Mouse (Mus musculus): ENCODE measurements at regions not wholly inside any gene's neighbourhood (a gene's known extent, or its start where the extent isn't known, plus 50 kb on each side); places are given as distances from the start of the nearest gene placed in this dataset.

DNA sequence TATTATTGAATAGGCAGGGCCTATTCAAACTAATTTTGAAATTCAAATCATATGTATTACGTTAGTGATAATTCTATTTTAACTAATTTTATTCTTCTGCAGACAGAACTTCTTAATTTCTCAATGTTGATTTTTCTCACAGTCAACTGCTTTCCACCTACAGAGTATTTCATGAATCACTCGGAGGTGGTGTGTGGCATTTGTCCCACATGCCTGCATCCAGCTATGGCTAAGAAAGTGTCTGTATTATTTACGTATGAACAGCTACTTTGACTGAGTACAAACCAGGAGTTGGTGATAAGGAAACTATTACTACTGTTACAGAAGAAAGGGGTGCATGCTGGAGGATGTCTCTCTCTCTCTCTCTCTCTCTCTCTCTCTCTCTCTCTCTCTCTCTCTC, 619.5 kb upstream of the Tle4 start:
- Histone ChIP-seq H3K4me1 (no peaks in the 10 kb centered on the region), H3K27me3 (no peaks in the 10 kb centered on the region), H3K36me3 (no peaks in the 10 kb centered on the region), H3K9ac (no peak overlapping the region), H3K27ac (no peak overlapping the region), H3K9me3 (replicated peaks) (no peaks in the 10 kb centered on the region), H3K4me2 (replicated peaks) (no peak overlapping the region), H3K4me3 (no peak overlapping the region)
- no peak for ATAC-seq (ENCODE audit: low FRiP score)
- 86% methylated on average over 3 of the region's 3 CpGs for WGBS

DNA sequence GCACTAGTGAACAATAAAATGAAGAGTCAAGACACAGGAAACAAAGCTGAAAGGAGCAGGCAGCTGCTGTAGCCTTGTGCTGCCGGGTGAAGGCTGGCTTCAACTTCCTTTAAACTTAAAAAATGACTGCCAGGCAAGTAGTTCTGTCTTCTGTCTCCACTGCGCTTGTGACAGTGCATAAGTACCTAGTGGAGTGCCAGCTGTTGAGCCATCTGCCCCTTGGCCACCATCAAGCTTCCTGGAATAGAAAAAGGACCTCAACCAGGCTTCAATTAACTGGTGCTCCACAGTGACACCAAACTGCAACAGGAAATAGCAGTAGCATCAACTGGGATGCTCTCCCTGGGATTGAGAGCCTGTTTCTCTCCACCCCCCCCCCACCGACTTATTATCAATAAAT, 616.8 kb upstream of the Tle4 start:
- Histone ChIP-seq H3K9ac (no peak overlapping the region), H3K9me3 (replicated peaks) (no peaks in the 10 kb centered on the region), H3K4me2 (replicated peaks) (no peak overlapping the region), H3K27ac (no peak overlapping the region), H3K4me3 (no peak overlapping the region), H3K27me3 (no peaks in the 10 kb centered on the region), H3K36me3 (no peaks in the 10 kb centered on the region), H3K4me1 (no peaks in the 10 kb centered on the region)
- 87% methylated on average over 3 of the region's 3 CpGs for WGBS
- ATAC-seq (ENCODE audit: low FRiP score) = no peak

DNA sequence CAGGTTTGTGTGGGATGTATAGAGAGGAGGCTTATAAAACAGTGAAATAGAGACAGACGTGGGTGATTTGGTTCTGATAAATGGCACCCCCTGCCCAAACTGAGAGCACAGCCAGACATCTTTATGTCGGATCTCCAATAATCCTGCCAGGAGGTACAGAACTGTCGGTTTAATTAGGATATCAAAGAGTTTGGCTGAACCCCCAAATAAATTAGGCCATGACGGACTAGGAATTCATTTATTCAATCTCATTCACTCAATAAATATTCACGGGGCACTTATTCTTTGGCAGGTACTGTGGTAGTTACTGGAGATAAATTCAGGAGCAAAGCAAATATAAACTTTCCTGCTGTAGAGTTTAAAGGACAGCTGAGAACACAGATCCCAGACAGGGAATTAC, 615.0 kb upstream of the Tle4 start:
- Histone ChIP-seq H3K4me3 (no peak overlapping the region), H3K4me1 (no peaks in the 10 kb centered on the region), H3K4me2 (replicated peaks) (no peak overlapping the region), H3K27ac (no peak overlapping the region), H3K27me3 (no peaks in the 10 kb centered on the region), H3K36me3 (no peaks in the 10 kb centered on the region), H3K9me3 (replicated peaks) (no peaks in the 10 kb centered on the region), H3K9ac (no peak overlapping the region)
- WGBS = 73% methylated on average over 5 of the region's 5 CpGs
- no peak for ATAC-seq (ENCODE audit: low FRiP score)

DNA sequence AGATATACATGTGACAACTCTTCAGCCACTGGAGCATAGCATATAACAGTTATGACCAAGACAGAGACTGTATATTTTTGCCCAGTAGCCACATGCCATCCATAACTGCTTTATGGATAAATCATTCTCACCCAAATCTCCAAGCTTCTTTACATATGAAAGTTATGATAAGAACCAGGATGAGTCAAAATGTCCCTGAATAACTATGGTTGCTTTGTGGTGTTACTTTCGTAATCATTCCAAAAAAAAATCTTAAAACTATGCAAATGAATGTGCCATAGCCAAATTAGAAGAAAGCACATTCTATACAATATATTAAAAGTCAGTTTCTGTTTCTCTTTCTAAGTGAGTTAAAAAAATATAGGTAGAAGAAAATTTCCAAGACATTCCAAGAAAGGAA, 605.2 kb upstream of the Tle4 start:
- H3K27me3 ChIP-seq = no peaks in the 10 kb centered on the region
- no peaks in the 10 kb centered on the region for H3K9me3 ChIP-seq (replicated peaks)
- no peak overlapping the region for H3K9ac ChIP-seq
- H3K36me3 ChIP-seq = no peaks in the 10 kb centered on the region
- no peak for ATAC-seq (ENCODE audit: low FRiP score)
- H3K4me2 ChIP-seq (replicated peaks) = no peak overlapping the region
- peaks cover 12% of the 10 kb centered on the region for H3K4me1 ChIP-seq
- WGBS = 95% methylated on average over 1 of the region's 1 CpGs
- no peak overlapping the region for H3K4me3 ChIP-seq
- H3K27ac ChIP-seq = no peak overlapping the region

DNA sequence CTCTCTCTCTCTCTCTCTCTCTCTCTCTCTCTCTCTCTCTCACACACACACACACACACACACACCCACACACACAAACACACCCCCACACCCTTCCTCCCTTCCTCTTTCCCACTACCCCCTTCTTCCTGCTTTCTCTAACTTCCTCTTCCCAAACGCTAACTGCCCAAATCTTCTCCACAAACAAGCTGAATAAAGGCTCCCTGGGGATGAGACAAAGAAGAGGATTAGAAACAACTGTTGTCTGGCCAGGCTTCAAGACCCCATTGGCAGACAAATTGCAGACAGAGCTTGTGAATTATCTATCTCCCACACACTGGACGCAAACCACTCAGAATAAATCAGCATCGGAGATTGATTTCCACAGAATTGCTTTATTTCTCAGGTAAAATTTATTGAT, 603.4 kb upstream of the Tle4 start:
- Histone ChIP-seq H3K4me2 (replicated peaks) (no peak overlapping the region), H3K9me3 (replicated peaks) (no peaks in the 10 kb centered on the region), H3K9ac (no peak overlapping the region), H3K4me3 (no peak overlapping the region), H3K36me3 (no peaks in the 10 kb centered on the region), H3K27ac (no peak overlapping the region), H3K4me1 (peaks cover 12% of the 10 kb centered on the region), H3K27me3 (no peaks in the 10 kb centered on the region)
- 34% methylated on average over 3 of the region's 3 CpGs for WGBS
- no peak for ATAC-seq (ENCODE audit: low FRiP score)

DNA sequence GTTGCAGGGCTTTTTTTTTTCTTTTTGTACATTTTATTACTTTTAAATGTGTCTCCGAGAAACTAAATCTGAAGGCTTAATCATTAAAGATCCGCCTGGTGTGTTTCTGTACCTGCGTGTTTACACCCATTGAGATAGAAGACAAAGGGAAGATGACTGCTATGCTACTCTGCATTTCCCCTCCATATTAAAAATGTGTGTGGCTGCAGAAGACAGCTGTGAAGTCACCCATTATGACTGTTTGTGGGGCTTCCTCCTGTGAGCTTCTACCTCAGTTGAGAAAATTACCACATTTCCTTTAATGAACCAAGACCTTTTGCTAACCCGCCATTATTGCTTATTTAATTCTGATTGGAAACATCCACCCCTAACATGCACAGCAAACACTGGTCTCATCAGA, 602.9 kb upstream of the Tle4 start:
- Histone ChIP-seq H3K4me2 (replicated peaks) (no peak overlapping the region), H3K27ac (no peak overlapping the region), H3K4me3 (no peak overlapping the region), H3K9me3 (replicated peaks) (no peaks in the 10 kb centered on the region), H3K36me3 (no peaks in the 10 kb centered on the region), H3K27me3 (no peaks in the 10 kb centered on the region), H3K9ac (no peak overlapping the region), H3K4me1 (peaks cover 12% of the 10 kb centered on the region)
- 77% methylated on average over 4 of the region's 4 CpGs for WGBS
- no peak for ATAC-seq (ENCODE audit: low FRiP score)

DNA sequence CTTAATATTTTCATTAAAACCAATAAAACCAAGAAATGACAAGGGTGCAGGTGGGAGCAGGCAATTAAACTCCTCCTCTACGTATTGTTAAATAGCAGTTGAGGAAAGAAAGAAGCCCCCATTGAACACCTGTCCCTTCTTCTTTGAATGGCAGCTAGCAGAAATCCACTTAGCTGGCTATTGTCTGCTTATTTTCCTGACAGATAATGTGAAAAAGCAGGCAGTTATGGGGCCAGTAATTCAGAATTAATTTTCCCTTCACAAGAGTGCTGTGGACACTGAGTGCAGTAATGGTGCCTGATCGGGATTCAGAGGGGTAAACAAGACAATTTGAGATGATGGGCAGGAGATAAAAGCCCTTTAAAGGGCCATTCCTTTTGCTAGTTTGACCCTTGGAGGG, 602.5 kb upstream of the Tle4 start:
- no peak overlapping the region; the same call in 1 of the 2 replicates for H3K27ac ChIP-seq
- H3K4me3 ChIP-seq = no peak overlapping the region
- H3K4me1 ChIP-seq = peaks cover 12% of the 10 kb centered on the region
- H3K4me2 ChIP-seq (replicated peaks) = no peak overlapping the region
- 0 out of 2 replicates have a peak, but pooled peaks have one; percentile 26 for ATAC-seq (ENCODE audit: low FRiP score)
- H3K27me3 ChIP-seq = no peaks in the 10 kb centered on the region
- no peak overlapping the region for H3K9ac ChIP-seq
- WGBS = 38% methylated on average over 2 of the region's 2 CpGs
- no peaks in the 10 kb centered on the region for H3K36me3 ChIP-seq
- no peaks in the 10 kb centered on the region for H3K9me3 ChIP-seq (replicated peaks)

DNA sequence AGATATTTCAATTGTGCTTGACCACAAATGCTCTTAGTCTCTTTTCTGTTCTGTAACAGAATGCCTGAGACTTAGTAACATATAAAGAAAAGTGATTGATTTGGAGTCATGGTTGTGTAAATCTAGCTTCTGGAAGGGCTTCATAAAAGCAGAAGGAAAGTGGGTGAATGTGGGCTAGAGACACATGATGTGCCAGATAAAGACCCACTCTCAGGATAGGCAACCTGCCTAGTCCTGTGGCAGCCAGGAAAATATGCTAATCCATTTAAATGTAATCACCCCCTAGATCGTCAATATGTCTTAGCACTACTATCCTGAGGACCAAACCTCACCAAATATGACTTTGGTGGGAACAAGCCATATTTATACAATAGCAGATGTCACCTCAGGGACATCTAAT, 601.8 kb upstream of the Tle4 start:
- Histone ChIP-seq H3K9me3 (replicated peaks) (no peaks in the 10 kb centered on the region), H3K27ac (no peak overlapping the region), H3K4me2 (replicated peaks) (no peak overlapping the region), H3K27me3 (no peaks in the 10 kb centered on the region), H3K9ac (no peak overlapping the region), H3K4me3 (no peak overlapping the region), H3K4me1 (peaks cover 12% of the 10 kb centered on the region), H3K36me3 (no peaks in the 10 kb centered on the region)
- ATAC-seq (ENCODE audit: low FRiP score) = no peak
- WGBS = 74% methylated on average over 1 of the region's 1 CpGs

DNA sequence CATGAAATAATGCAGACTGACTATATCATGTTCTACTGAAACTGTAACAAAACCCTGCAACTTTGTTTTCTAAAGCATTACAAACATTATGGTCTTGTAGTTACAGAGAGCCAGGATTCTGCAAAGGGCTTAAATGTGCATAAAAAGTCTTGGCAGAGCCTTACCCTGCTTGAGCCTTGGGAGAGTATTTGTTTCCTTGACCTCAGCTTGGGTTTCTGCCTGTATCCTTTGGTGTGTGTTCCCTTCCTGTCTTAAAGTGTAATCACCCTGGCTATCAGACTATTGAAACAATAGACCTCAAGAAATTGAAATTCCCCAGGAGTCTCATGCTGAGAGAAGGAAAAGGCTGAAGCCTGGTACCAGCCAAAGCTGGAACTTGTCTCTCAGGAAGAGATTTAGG, 577.4 kb upstream of the Tle4 start:
- ATAC-seq (ENCODE audit: low FRiP score) = no peak
- no peak overlapping the region for H3K4me3 ChIP-seq
- H3K4me1 ChIP-seq = no peaks in the 10 kb centered on the region
- H3K9ac ChIP-seq = no peak overlapping the region
- H3K27ac ChIP-seq = no peak overlapping the region
- H3K9me3 ChIP-seq (replicated peaks) = no peaks in the 10 kb centered on the region
- H3K4me2 ChIP-seq (replicated peaks) = no peak overlapping the region
- no peaks in the 10 kb centered on the region for H3K36me3 ChIP-seq
- H3K27me3 ChIP-seq = no peaks in the 10 kb centered on the region

DNA sequence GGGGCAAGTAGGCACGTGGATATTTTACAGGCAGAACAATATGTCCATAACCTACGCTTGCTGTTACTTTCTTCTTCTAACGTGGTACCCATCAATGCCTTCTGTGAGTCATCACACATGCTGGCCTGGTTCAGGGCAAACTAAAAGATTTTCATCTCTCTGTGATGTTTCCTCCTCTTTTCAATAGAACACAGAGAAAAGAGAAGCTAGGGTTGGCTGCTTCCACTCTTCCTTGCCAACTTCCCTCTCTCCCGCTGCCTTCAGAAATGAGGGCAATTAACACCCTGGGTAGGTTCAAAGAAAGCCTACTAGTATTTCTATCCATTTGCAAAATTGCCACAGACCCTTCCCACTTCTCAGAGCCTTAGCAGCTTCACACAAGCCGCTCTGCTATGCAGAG, 575.5 kb upstream of the Tle4 start:
- ATAC-seq (ENCODE audit: low FRiP score) = no peak

DNA sequence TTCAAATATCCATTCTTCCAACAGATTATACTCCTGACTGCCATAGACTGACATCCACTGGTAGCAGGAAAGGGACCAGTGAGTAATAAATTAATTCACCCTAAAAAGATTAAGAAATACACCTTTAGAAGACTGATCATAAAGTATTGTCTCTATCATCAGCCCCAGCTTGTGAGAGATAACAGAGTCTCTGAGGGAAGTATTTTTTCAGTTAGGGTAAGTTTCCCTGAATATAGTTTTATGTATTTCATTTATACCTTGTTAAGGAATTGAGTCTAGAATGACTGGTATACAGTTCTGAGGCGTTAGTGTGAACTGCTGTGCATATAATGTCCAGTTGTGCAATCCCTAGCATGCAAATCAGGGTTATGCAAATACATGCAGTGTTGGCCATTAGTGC, 569.3 kb upstream of the Tle4 start:
- no peaks in the 10 kb centered on the region for H3K36me3 ChIP-seq
- 81% methylated on average over 1 of the region's 1 CpGs for WGBS
- H3K9me3 ChIP-seq (replicated peaks) = no peaks in the 10 kb centered on the region
- H3K9ac ChIP-seq = no peak overlapping the region
- no peak for ATAC-seq (ENCODE audit: low FRiP score)
- H3K27me3 ChIP-seq = no peaks in the 10 kb centered on the region
- H3K4me1 ChIP-seq = no peaks in the 10 kb centered on the region
- no peak overlapping the region for H3K4me2 ChIP-seq (replicated peaks)
- H3K4me3 ChIP-seq = no peak overlapping the region
- no peak overlapping the region for H3K27ac ChIP-seq

More for the DNA sequence above, 575.5 kb upstream of the Tle4 start:
- Histone ChIP-seq H3K4me1 (no peaks in the 10 kb centered on the region), H3K36me3 (no peaks in the 10 kb centered on the region), H3K9ac (no peak overlapping the region), H3K27me3 (no peaks in the 10 kb centered on the region), H3K4me3 (no peak overlapping the region), H3K4me2 (replicated peaks) (no peak overlapping the region), H3K9me3 (replicated peaks) (no peaks in the 10 kb centered on the region), H3K27ac (no peak overlapping the region)
- WGBS = 40% methylated on average over 5 of the region's 5 CpGs

DNA sequence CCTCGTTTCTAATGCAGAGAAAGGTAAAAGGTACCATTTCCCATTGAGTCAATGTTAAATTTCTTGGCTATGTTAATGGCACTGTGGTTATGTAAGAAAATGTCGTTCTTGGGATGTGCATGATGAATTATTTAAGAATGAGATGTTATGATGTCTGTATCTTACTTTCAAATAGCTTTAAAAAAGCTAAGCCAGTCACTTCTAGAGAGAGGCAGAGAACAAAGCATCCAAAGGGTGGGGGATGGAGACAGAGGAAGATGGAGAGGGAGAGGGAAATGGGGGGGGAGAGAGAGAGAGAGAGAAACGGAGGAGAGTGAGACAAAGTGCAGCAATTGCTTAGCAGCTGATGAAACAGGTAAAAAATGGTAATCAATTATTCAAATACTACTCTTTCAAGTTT, 562.8 kb upstream of the Tle4 start:
- ATAC-seq (ENCODE audit: low FRiP score) = no peak
- no peaks in the 10 kb centered on the region for H3K4me1 ChIP-seq
- H3K36me3 ChIP-seq = no peaks in the 10 kb centered on the region
- H3K9ac ChIP-seq = no peak overlapping the region
- no peak overlapping the region for H3K4me3 ChIP-seq
- no peak overlapping the region for H3K4me2 ChIP-seq (replicated peaks)
- no peaks in the 10 kb centered on the region for H3K9me3 ChIP-seq (replicated peaks)
- H3K27ac ChIP-seq = no peak overlapping the region
- no peaks in the 10 kb centered on the region for H3K27me3 ChIP-seq
- WGBS = 49% methylated on average over 3 of the region's 3 CpGs

DNA sequence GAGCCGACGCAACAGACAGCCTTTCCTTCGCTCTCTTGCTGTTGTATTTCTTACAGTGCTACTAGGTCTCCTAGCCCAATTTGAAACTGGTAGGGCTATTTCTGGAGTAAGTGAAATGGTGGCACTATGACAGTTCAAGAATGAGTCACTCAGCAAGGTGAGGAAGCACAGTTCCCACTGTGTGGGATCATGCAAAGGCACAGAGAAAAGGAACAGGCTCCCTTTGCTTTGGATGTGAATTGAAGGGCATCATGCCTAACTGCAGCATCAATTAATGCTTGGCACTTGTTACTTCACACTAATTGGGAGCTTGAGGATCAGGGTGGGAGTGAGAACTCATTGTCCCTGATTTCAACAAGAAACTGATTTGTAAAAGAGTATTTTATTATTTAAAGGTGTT, 560.8 kb upstream of the Tle4 start:
- no peak overlapping the region for H3K4me3 ChIP-seq
- no peaks in the 10 kb centered on the region for H3K9me3 ChIP-seq (replicated peaks)
- WGBS = 93% methylated on average over 3 of the region's 3 CpGs
- H3K9ac ChIP-seq = no peak overlapping the region
- H3K4me2 ChIP-seq (replicated peaks) = no peak overlapping the region
- no peaks in the 10 kb centered on the region for H3K27me3 ChIP-seq
- ATAC-seq (ENCODE audit: low FRiP score) = no peak
- H3K27ac ChIP-seq = no peak overlapping the region
- no peaks in the 10 kb centered on the region for H3K36me3 ChIP-seq
- no peaks in the 10 kb centered on the region for H3K4me1 ChIP-seq

DNA sequence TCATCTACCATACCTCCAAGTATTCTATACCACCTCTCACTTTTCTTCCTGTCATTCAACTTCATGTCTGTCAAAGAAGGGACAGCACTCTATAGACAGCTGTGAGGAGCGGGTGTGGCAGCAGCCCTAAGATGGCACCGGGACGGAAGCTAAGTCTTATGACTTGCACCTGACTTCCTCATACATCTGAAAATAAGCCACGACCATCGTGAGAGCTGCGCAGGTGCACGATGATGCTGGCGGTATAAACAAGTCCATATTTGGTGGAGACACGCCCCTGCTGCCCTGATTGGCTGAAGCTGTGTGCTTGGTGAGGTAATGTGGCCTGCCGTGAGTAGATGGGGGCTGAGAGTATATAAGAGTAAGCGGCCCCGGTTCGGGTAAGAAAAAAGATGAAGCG, 560.3 kb upstream of the Tle4 start:
- no peaks in the 10 kb centered on the region for H3K4me1 ChIP-seq
- ATAC-seq (ENCODE audit: low FRiP score) = no peak
- H3K36me3 ChIP-seq = no peaks in the 10 kb centered on the region
- no peak overlapping the region for H3K27ac ChIP-seq
- no peak overlapping the region for H3K4me2 ChIP-seq (replicated peaks)
- no peak overlapping the region for H3K4me3 ChIP-seq
- no peaks in the 10 kb centered on the region for H3K9me3 ChIP-seq (replicated peaks)
- H3K9ac ChIP-seq = no peak overlapping the region
- WGBS = 89% methylated on average over 14 of the region's 14 CpGs
- no peaks in the 10 kb centered on the region for H3K27me3 ChIP-seq

All from hindbrain, embryonic 12.5 days (tissue).